Mouse (Mus musculus) CD4-positive helper T cell, adult 2 months (primary cell): ENCODE results near the gene Sirt2.

Source experiments
- DNase-seq: peaks from one replicate; pipeline ENCODE4 v3.0.0-alpha.2; 2012; ENCODE audit warnings: low read depth, missing footprints, low spot score

The Sirt2 gene

DNA sequence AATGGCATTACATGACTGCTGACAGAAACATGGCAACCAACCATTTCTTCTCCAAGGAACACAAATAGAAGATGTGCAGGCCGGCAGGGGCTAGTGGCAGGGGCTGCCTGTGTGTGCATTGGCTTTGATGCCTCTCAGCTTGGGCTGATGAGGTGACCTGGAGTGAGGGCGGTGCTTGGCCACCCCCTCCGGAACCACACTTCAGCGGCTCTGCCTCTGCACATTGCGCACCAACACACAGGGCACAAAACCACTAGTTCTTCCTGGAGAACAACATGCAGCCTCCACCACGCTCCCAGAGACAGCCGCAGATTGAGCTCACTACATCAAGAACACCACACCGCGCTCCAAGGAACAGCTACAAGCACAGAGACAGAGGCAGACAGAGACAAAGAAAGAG lies 49.7 kb downstream of the Sirt2 start:
- DNase-seq: peak; percentile 49

DNA sequence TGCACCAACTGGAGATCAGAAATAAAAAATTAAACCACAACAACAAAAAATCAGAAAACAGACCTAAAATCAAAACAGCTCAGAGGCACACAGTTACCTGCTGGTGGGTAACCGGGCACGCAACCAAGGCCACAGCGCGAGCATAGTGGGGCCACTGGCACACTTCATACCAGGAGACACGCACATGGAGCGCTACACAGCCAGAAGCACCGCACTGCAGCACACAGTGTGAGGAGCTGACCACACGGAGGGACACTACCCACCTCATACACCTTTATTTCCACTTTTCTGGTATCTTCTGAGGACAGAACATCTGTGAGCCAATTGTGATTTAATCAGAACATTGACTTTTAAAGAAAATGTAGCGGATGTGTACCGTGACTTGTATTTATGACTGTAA lies 50.4 kb downstream of the Sirt2 start:
- no peak for DNase-seq

DNA sequence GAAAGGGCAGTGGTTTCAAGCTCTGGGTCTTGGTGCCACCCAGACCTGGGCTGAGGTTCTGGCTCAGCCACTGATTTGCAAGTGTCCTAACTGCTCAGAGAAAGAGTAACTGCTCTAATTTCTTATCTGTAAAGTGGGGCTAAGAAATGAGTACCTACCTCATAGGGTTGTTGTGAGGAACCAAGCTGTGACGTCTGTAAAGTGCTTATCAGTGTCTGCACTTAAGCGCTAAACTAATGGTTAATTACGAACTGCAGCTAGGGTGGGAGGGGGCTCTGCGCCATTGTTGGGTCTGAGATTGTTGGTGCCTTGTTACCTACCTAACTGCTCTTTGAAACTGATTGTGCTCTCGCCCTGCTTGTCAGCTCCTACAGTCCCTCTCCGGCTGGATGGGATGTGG lies 51.0 kb downstream of the Sirt2 start:
- no peak for DNase-seq

DNA sequence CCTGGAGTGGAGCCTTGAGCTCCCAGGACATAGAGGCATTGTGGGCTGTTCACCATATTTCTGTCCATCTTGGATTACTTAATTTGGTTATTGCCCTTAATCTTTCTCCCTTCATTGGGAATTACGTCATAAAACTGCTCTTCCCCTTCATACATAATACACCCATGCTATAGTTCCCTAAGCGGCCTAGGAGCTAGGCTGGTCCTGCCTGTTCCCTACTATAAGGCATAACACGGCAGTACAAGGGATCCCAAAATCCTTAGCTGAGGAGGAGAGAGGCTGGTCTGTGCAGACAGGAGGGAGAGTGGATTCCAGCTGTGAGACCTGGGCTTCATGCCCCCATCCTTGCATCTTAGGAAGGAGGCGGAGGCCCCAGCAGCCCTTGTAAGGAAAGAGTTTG lies 51.4 kb downstream of the Sirt2 start:
- no peak for DNase-seq

DNA sequence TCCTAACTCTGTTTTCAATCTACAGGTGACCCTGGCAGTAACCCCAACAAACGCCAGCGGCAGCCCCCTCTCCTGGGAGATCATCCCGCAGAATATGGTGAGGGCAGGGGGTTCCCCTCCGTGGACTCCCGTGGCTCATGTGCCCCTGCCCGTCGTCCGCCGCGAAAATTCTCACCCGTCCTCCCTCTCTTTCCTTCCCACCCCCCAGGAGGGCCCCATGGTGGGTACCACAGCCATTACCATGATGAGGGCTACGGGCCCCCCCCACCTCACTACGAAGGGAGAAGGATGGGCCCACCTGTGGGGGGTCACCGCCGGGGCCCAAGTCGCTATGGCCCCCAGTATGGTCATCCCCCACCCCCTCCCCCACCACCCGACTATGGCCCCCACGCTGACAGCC lies 51.9 kb downstream of the Sirt2 start:
- DNase-seq: peak; percentile 5

DNA sequence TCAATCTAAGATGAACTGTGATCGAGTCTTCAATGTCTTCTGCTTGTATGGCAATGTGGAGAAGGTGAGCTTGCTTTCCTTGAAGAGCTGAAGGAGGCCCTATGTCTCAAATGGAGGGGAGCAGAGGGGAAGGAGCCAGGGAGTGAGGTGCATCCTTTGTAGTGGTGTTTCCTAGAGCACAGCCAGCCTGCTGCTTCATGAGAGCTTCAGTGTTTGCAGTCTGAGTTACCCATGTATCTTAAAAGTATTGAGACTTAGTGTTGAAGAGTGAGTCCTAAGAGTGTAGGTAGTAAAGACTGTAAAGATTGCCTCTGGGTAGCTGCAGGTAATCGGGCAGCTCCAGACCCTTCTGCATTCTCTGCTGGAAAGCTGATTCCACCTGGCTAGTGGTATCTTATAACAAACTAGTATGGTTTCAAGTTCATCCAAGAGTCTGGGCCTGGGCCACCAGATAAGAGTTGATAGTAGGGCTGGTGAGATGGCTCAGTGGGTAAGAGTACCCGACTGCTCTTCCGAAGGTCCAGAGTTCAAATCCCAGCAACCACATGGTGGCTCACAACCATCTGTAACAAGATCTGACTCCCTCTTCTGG lies 52.4 kb downstream of the Sirt2 start:
- no peak for DNase-seq

DNA sequence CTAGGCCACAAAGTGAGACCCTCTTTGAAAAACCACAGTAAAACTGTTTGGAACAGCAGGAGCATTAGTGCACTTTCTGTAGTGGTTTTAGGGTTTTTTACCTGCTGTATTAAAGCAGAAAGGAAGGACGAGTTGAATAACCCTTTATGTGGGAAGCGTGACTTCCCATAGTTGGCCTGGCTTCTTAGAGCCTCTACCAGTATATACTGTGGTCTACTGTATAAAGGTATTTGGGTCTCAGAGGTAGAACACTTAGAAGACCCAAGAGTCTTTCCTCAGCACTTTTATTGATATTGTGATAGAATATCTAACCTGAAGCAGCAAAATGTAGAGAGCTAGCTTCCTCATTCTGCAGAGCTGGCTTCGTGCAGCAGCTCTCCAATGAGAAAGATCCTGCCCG lies 53.0 kb downstream of the Sirt2 start:
- DNase-seq: no peak

DNA sequence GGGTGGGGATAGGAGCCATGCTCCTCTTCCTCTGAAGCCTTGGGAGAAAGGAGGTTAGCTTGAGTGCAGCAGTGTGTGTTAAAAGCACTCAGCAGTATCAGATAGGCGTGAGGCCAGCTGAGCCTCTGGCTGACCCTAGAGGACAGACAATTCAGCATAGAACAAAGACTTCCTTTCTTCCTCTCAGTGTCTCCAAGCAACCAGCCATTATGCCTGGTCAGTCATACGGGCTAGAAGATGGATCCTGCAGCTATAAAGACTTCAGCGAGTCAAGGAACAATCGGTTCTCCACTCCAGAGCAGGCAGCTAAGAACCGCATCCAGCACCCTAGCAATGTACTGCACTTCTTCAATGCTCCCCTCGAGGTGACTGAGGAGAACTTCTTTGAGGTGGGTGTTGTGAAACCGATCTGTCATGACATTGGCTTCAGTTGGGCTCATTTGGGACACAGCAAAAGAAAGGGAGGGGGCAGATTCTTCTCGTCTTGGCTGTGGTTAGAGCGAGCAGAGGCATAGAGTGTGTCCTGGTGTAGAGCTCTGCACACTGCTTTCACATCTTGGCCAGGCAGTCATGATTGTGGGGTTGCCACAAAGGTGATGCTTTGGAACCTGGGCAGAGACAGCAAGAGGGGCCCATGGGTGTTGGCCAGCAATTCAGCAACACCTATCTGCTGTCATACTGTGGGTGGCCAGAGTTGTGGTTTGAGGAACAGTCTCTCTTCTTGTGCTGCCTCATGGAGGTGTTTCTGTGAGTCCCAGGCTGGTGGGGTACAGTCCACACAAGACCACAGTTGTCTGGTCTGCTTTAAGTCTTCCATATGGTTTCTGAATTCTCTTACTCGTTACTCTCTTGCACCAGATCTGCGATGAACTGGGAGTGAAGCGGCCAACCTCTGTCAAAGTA lies 54.1 kb downstream of the Sirt2 start:
- peak; percentile 58 for DNase-seq

DNA sequence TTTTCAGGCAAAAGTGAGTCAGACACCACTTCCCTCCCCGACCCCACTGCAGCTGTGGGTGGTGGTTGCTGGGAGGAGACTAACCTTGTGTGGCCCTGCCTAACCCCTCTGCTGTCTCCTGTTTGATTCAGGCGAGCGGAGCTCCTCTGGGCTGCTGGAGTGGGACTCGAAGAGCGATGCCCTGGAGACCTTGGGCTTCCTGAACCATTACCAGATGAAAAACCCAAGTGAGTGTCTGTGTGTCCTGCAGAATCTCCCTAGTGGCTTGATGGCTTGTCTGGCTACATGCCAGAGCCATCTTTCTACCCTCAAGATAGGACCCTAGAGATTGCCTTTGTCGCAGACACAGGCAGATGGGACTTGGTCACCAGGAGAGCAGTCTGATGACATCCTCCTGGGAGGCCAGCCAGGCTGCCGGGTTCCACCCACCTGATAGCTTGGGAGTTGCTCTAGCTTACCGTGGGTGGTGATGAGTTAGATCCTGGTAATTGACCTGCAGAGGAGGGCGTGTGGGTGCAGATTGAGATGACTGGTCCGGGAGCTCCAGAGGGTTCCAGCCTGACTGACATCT lies 54.8 kb downstream of the Sirt2 start:
- peak; percentile 77 for DNase-seq

DNA sequence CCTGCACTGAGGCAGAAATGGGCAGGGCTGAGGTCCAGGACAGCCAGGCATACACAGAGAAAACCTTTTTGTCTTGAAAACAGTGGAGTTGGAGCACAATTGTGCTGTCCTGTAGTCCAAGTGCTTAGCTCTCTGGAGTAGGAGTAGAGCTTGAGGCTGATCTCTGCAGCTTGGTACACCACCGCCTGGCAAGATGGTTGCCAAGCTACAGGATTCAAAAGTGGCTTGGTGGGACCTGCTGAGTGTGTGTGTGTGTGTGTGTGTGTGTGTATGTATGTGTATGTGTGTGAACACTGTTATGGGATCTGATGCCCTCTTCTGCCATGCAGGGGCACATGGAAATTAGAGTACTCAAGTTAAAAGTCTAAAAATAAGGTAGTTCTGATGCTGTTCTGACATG lies 56.0 kb downstream of the Sirt2 start:
- no peak for DNase-seq

DNA sequence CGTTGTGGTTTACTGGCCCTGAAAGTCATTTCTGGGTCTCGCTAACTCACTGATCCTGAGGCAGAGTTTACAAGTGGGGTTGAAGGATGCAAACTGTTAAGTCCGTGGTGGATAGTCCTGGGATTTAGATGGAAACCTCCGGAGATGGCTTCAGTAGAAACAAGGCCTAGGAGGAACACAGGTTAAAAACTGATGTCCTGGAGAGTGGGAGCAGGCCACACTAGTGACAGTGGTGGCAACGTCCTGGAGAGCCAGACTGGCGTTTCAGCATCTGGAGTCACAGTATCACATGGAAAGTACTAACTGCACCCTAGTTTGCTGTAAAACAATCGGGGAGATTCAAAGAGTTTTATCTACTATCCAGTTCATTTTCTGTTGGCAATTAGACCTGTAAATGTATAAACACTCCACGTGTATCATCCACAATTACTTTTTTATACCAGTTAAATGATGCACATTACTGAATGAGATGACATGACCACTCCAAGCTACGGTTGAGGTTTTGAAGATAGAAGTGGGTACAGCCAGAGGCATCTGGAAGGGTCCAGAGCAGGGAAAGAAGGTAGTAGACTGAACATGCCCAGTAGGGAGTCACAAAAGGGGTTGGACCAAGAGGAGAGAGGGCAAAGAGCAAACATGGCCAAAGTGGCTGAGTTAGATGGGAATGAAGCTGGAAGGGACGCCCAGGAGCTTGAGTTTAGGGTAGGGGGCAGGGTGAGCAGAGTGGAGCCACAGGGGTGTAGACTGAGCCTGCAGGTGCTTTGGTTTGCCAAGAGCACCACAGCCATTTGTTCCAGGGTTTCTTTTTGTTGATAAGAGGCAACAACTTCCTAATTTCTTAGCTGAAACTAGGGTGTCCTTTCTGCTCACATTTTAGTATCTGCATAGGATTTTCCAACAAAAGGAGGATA lies 56.7 kb downstream of the Sirt2 start:
- no peak for DNase-seq

DNA sequence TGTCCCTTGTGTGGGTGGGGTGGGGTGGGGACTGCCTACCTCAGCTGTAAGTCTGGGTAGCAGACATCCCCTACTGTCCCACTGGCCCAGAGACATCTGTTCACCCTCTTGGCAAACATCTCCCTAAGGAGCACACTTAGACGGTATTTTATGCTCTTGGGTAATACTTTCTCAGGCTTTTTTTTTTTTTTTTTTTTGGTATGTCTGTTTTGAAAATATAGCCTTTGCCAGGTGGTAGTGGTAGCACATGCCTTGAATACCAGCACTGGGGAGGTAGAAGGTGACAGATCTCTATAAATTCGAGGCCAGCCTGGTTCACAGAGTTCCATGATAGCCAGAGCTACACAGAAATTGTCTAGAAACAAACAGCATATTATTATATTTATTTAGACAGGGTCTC lies 57.4 kb downstream of the Sirt2 start:
- DNase-seq: no peak

DNA sequence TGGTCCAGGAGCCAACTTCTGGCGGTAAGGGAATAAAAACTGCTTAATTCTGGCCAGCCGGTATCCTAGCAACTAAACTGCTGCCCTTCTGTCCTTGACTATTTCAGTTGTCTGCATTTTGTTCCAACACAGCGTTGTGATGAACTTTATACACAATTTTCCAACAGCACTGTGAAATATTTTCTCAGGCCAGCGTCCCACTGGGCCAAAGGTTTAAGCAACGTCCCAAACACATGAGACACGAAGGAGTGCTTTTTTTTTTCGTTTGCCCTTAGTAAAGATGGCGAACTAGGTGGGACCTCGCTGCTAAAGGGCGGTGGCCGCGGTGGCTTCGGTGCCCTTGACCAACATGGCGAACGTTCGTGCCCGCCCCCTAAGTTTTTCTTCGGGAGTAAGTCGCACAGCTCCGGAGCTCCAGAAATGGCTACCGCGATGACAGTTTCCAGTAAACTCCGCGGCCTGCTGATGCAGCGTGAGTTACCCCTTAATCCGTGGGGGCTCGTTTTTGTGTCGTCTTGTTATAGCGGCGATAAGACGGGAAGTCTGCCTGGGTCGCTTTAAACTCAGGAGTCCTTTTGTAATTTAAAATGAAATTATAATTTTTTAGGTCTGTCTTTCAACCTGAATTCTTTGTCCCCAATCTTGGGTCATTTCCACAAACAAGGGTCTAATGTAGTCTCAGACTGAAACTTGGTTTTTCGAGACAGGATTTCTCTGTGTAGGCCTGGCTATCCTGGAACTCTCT lies 58.6 kb downstream of the Sirt2 start, which contains the start of gene Ech1:
Ech1 (plus strand) TSS at position 277 of the 745 bp plus-strand sequence.
- DNase-seq: peak; percentile 92

DNA sequence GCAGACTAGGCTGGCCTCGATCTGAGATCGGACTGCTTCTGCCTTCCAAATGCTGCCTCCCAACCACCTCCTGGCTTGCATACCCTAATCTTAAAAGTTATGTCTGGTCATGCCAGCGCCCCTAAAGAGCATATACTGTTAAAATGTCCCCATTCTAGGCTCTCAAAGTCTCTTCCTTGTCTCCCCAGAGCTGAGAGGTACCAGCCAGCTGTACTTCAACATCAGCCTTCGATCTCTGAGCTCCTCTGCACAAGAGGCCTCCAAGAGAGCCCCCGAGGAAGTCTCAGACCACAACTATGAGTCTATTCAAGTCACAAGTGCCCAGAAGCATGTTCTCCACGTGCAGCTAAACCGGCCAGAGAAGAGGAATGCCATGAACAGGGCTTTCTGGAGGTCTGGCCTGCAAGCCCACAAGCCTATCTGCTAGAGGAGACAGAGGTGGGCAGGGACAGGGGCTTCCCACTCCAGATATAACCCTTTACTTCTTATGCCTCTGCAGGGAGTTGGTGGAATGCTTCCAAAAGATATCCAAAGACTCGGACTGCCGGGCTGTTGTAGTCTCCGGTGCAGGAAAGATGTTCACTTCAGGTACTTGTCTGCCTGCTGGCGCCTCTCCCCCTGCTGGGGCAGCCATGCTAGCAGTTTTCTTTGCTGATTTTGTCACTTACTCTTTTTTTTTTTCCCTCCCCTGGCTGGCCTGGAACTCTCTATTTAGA lies 59.3 kb downstream of the Sirt2 start:
- peak; percentile 71 for DNase-seq

DNA sequence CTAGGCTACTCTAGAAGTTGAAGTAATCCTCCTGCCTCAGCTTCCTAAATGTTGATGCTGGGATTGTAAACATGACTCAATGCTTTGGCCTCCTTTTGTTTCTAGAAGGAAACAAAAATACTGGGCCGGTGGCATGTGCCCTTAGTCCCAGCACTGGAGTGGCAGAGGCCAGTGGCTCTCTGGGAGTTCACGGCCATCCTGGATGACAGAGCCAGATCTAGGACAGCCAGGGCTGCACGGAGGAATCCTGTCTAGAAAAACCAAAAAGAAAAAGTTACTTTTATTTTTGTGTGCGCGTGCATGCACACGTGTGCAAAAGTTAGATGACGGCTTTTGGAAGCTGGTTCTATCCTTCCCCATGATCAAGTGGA lies 59.9 kb downstream of the Sirt2 start:
- no peak for DNase-seq

DNA sequence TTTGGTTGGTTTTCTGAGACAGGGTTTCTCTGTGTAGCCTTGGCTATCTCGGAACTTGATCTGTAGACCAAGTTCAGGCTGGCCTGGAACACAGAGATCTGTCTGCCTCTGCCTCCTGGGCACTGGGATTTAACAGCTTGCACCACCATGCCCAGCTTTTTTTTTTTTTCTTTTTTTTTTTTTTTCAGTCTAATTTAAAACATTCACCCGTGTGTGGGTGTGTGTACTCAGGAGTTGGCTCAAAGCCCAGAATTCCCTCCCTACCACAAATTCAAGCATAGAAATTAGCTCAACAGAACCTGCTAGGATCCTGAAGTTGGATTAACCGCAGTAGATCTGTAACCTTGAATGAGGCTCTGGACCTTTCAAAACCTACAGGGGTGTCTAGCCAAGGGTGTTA lies 60.8 kb downstream of the Sirt2 start:
- no peak for DNase-seq

DNA sequence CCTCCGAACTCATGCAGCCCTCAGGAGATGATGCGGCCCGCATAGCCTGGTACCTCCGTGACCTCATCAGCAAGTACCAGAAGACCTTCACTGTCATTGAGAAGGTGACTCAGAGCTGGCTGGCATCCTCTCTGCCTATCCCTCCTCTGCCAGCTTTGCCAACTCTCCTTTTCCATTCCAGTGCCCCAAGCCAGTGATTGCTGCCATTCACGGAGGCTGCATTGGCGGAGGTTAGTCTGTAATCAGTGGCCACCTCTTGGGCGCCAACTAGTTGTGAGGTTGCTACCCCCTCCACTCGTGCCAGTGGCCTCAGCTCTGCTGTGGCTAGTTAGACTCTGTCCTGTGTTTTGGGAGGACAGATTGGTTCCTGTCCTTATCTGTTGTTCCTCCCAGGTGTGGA lies 63.3 kb downstream of the Sirt2 start:
- no peak for DNase-seq

DNA sequence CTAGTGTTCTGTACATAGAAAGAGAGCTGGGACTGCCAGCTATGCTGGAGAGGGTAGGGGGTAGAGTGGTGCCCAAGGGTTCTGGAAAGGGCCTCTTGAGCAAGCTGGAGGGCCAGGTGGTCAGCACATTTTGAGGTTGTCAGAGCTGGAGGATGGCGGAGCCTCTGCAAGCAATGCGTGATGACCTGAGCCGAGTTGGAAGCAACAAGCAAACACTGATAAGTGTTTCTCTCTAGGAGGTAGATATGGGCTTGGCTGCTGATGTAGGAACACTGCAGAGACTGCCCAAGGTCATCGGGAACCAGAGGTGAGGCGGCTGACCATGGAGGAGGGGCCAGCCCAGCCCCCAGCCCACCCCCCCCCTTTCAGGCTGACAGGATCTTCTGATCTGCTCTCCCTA lies 64.4 kb downstream of the Sirt2 start:
- DNase-seq: no peak

DNA sequence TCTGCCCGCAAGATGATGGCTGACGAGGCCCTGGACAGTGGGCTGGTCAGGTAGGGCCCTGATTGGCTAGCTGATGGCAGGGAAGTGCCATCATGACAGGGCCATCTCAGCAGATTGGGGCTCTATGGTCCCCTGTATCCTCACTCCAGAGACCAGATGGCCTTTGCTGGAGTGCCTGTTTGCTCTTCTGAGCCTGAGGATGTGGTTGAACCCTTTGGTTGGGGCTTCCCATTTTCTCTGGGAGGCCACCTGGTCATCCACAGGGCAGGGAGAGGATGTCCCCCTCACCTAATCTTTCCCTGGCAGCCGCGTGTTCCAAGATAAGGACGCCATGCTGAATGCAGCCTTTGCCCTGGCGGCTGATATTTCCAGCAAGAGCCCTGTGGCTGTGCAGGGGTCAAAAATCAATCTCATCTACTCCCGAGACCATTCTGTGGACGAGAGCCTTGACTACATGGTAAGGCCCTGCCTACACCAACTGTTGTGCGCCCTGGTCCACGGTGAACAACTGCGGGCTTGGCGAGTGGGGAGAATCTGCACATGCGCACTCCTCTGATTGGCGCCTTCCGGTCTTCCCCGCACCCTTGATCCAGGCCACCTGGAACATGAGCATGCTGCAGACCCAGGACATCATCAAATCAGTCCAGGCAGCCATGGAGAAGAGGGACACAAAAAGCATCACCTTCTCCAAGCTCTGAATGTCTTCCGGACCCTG lies 65.0 kb downstream of the Sirt2 start:
- no peak for DNase-seq

DNA sequence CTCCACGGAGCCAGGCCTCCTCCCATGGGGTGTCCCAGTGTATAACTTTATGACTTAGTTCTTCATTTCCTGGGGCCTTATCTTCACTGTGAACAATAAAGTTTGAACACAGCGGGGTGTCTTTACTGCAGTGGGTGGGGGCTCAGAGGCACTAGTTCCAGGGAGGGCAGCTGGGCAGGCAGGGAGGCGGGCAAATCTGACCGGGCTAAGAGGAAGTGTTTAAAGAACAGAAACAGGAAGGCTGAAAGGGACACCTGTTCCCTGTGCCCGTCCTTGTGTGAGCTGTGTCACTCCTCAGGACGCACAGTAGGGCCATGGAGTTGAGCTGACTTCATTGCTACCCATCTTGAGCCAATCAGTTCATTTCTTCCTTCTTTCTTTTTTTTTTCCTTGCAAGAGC lies 65.6 kb downstream of the Sirt2 start:
- no peak for DNase-seq
